Mouse (Mus musculus) hindbrain, embryonic 11.5 days (tissue): ENCODE data around the gene Pde7b. TPM values are rescaled to one million over a fixed set of nuclear protein-coding genes. Genes with fewer than 3 reads are reported as not detected.

Source experiments
- ATAC-seq: fragments of 200-750 bp; cut with Nextera tagmentation; 2 replicates; pipeline ENCODE4 v1.8.0; 2017; ENCODE audit warnings: mild to moderate bottlenecking, moderate TSS enrichment, moderate library complexity; ENCODE audit not compliant: low FRiP score
- DNase-seq: peaks from one replicate; pipeline ENCODE4 v3.0.0-alpha.2; 2015; ENCODE audit warnings: low spot score
- H3K27ac ChIP-seq: fragments of 300-500 bp; sonication (generic); 2 replicates; pipeline ENCODE4 v1.5.1; 2014; ENCODE audit warnings: mild to moderate bottlenecking, low read depth, low read length
- H3K27me3 ChIP-seq: fragments of 300-500 bp; sonication (generic); 2 replicates; pipeline ENCODE4 v1.6.1; 2014; ENCODE audit warnings: mild to moderate bottlenecking, low read length, moderate library complexity, mixed read lengths; ENCODE audit not compliant: control insufficient read depth, insufficient read depth
- H3K36me3 ChIP-seq: fragments of 300-500 bp; sonication (generic); 2 replicates; pipeline ENCODE4 v1.6.1; 2014; ENCODE audit warnings: mild to moderate bottlenecking, low read length, moderate library complexity, mixed read lengths; ENCODE audit not compliant: control insufficient read depth, insufficient read depth
- H3K4me1 ChIP-seq: fragments of 300-500 bp; sonication (generic); replicated peaks from 2 replicates; pipeline ENCODE4 v1.6.1; 2014; ENCODE audit warnings: low read length, mixed read lengths; ENCODE audit not compliant: control insufficient read depth, insufficient read depth
- H3K4me2 ChIP-seq: fragments of 300-500 bp; sonication (generic); replicated peaks from 2 replicates; pipeline ENCODE4 v1.6.1; 2014; ENCODE audit warnings: mild to moderate bottlenecking, low read depth, low read length
- H3K4me3 ChIP-seq: fragments of 300-500 bp; sonication (generic); 2 replicates; pipeline ENCODE4 v1.5.1; 2014; ENCODE audit warnings: low read depth, low read length
- H3K9ac ChIP-seq: fragments of 300-500 bp; sonication (generic); 2 replicates; pipeline ENCODE4 v1.6.1; 2014; ENCODE audit warnings: low read depth, low read length
- H3K9me3 ChIP-seq: fragments of 300-500 bp; sonication (generic); 2 replicates; pipeline ENCODE4 v1.6.1; 2016; ENCODE audit warnings: low read length; ENCODE audit not compliant: control insufficient read depth
- WGBS: fragments of 180-500 bp; shearing (Covaris S2); extraction: QIAGEN DNeasy Blood & Tissue Kit; methylation state at CpG from one replicate; pipeline ENCODE4 v1.1.7; 2014; 5-methylcytosine and 5-hydroxymethylcytosine counted together
- polyA plus RNA-seq: library from polyadenylated mRNA; unstranded; fragments of >200 nt; fragmentation: Nextera tagmentation; extraction: Ambion mirVana; gene quantifications from 2 replicates; pipeline ENCODE4 v1.2.1, GENCODE M21; 2014

Gene Pde7b
- polyA plus RNA-seq, 1 experiment from 2014 or later, result 3.4 TPM

GRCm38 (mm10) chr10:20654590-20654989 lies 70.3 kb downstream of the Pde7b start:
- no peaks in the 10 kb centered on the region for H3K27me3 ChIP-seq
- no peak overlapping the region for H3K4me3 ChIP-seq
- no peaks in the 10 kb centered on the region for H3K9me3 ChIP-seq
- no peaks in the 10 kb centered on the region for H3K36me3 ChIP-seq
- 84% methylated on average over 6 of the region's 6 CpGs for WGBS
- no peak for DNase-seq
- no peaks in the 10 kb centered on the region for H3K4me1 ChIP-seq
- H3K4me2 ChIP-seq, result no peak overlapping the region
- no peak overlapping the region for H3K27ac ChIP-seq
- no peak for ATAC-seq
- H3K9ac ChIP-seq, result no peak overlapping the region

- DNase-seq (no peak), ATAC-seq (no peak)
- Histone ChIP-seq H3K9ac (no peak overlapping the region), H3K4me3 (no peak overlapping the region), H3K27me3 (no peaks in the 10 kb centered on the region), H3K9me3 (no peaks in the 10 kb centered on the region), H3K36me3 (no peaks in the 10 kb centered on the region), H3K27ac (no peak overlapping the region), H3K4me2 (no peak overlapping the region), H3K4me1 (no peaks in the 10 kb centered on the region)
- 76% methylated on average over 6 of the region's 6 CpGs for WGBS
Observed at GRCm38 (mm10) chr10:20654187-20654586, 70.7 kb downstream of the Pde7b start.

- Histone ChIP-seq H3K36me3 (no peaks in the 10 kb centered on the region), H3K4me2 (no peak overlapping the region), H3K27ac (no peak overlapping the region), H3K27me3 (no peaks in the 10 kb centered on the region), H3K4me3 (no peak overlapping the region), H3K4me1 (no peaks in the 10 kb centered on the region), H3K9ac (no peak overlapping the region), H3K9me3 (no peaks in the 10 kb centered on the region)
- 89% methylated on average over 3 of the region's 3 CpGs for WGBS
- ATAC-seq (no peak), DNase-seq (no peak)
Observed at GRCm38 (mm10) chr10:20653299-20653698, 71.6 kb downstream of the Pde7b start.

GRCm38 (mm10) chr10:20636381-20636780 lies 88.5 kb downstream of the Pde7b start:
- no peak overlapping the region for H3K4me2 ChIP-seq

GRCm38 (mm10) chr10:20633085-20633415 lies 91.8 kb downstream of the Pde7b start:
- 80% methylated on average over 1 of the region's 1 CpGs for WGBS
- no peak for ATAC-seq
- no peak overlapping the region for H3K9ac ChIP-seq

More at GRCm38 (mm10) chr10:20636381-20636780, 88.5 kb downstream of the Pde7b start:
- no peak overlapping the region for H3K9ac ChIP-seq
- no peaks in the 10 kb centered on the region for H3K36me3 ChIP-seq
- H3K27ac ChIP-seq, result no peak overlapping the region
- 81% methylated on average over 8 of the region's 8 CpGs for WGBS
- no peak overlapping the region for H3K4me3 ChIP-seq
- no peaks in the 10 kb centered on the region for H3K27me3 ChIP-seq
- H3K9me3 ChIP-seq, result no peaks in the 10 kb centered on the region
- no peak for ATAC-seq
- H3K4me1 ChIP-seq, result no peaks in the 10 kb centered on the region
- no peak for DNase-seq

GRCm38 (mm10) chr10:20632256-20633084 lies 92.4 kb downstream of the Pde7b start:
- 79% methylated on average over 14 of the region's 14 CpGs for WGBS
- Histone ChIP-seq H3K36me3 (no peaks in the 10 kb centered on the region), H3K4me3 (no peak overlapping the region), H3K4me2 (no peak overlapping the region), H3K4me1 (no peaks in the 10 kb centered on the region), H3K27me3 (no peaks in the 10 kb centered on the region), H3K9ac (no peak overlapping the region), H3K27ac (no peak overlapping the region), H3K9me3 (no peaks in the 10 kb centered on the region)
- ATAC-seq (no peak), DNase-seq (peak; percentile 3)

More at GRCm38 (mm10) chr10:20633085-20633415, 91.8 kb downstream of the Pde7b start:
- H3K4me1 ChIP-seq, result no peaks in the 10 kb centered on the region
- H3K36me3 ChIP-seq, result no peaks in the 10 kb centered on the region
- DNase-seq, result peak; percentile 7
- H3K27me3 ChIP-seq, result no peaks in the 10 kb centered on the region
- no peak overlapping the region for H3K4me3 ChIP-seq
- H3K4me2 ChIP-seq, result no peak overlapping the region
- H3K27ac ChIP-seq, result no peak overlapping the region
- no peaks in the 10 kb centered on the region for H3K9me3 ChIP-seq

- H3K9me3 ChIP-seq, result no peaks in the 10 kb centered on the region
- 83% methylated on average over 7 of the region's 7 CpGs for WGBS
- H3K27ac ChIP-seq, result no peak overlapping the region
- H3K4me2 ChIP-seq, result no peak overlapping the region
- no peaks in the 10 kb centered on the region for H3K4me1 ChIP-seq
- DNase-seq (no peak), ATAC-seq (no peak)
- no peaks in the 10 kb centered on the region for H3K27me3 ChIP-seq
- no peak overlapping the region for H3K9ac ChIP-seq
- no peak overlapping the region for H3K4me3 ChIP-seq
- H3K36me3 ChIP-seq, result no peaks in the 10 kb centered on the region
Observed at GRCm38 (mm10) chr10:20630122-20630521, 94.8 kb downstream of the Pde7b start.

- WGBS, result 93% methylated on average over 16 of the region's 16 CpGs
- no peak overlapping the region for H3K27ac ChIP-seq
- H3K4me2 ChIP-seq, result no peak overlapping the region
- H3K4me1 ChIP-seq, result no peaks in the 10 kb centered on the region
- H3K4me3 ChIP-seq, result no peak overlapping the region
- no peaks in the 10 kb centered on the region for H3K9me3 ChIP-seq
- no peaks in the 10 kb centered on the region for H3K27me3 ChIP-seq
- DNase-seq (no peak), ATAC-seq (no peak)
- H3K36me3 ChIP-seq, result no peaks in the 10 kb centered on the region
- no peak overlapping the region for H3K9ac ChIP-seq
Observed at GRCm38 (mm10) chr10:20625702-20626375, 99.0 kb downstream of the Pde7b start.
